Mouse (Mus musculus) cerebellum, adult 2 months (tissue): ENCODE results near the gene Hoxa13.

Experiments used
- CTCF ChIP-seq: fragments of 200-500 bp; IDR thresholded peaks from 2 replicates; pipeline ENCODE4 v1.5.1; 2011; ENCODE audit warnings: low read depth, mild to moderate bottlenecking, control low read depth, low read length, moderate library complexity, borderline replicate concordance; ENCODE audit not compliant: insufficient read depth
- POLR2A ChIP-seq: fragments of 200-500 bp; IDR thresholded peaks from 2 replicates; pipeline ENCODE4 v1.6.1; 2011; ENCODE audit warnings: low read length, control low read depth, borderline replicate concordance; ENCODE audit not compliant: insufficient read depth

DNA sequence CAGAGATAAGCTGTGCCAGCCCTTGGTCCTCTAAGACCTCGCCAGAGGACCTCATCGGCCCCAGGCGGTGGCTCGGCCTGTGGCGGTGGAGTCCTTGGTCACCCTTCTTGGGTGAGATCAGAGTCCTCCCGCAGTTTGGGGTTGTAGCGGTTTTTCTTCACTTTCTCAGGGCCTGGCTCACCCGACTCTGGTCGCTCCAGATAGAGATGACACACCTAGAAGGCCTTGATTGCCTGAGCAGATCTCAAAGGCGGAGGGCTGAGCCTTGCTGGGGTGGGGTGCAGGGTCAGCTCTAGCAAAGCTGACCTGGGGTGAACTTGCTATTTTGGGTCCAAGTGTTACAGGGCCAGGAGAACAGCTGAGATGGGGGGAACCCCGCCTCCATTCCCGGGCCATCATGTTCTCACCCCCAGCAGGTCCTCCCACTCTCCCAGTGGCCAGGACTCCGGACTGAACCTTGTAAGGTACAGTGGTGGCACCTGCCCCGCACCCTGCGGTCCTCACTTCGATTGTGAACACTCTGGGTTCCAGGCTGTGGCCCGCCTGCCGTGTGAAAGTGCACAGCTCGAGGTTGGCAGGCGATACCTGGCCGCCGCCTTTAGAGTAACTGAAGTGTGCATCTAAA lies 13.1 kb upstream of the Hoxa13 start:
- TF ChIP-seq POLR2A, result no peak
- TF ChIP-seq CTCF, result no peak
